Mouse (Mus musculus): ENCODE measurements around the gene Ppil6.

DNA sequence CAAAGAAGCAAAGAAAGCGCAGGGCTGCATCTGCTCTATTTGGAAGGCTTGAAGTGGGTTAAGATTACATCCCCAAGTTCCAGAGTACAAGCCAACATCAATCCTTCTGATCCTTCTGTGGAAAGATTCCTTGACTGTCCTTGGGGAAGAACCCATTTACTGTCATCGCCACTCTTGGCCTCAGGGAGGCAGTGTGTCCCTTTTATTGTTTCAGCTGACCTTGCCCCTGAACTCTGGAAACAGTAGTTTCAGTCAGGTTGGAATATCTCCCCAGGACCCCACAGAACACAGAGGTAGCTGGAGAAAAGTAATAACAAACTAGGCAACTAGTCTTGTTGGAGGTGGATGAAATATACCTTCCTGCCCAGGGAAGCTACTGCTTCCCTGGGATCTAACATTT is 18.9 kb downstream of the Ppil6 start:
- TF ChIP-seq CTCF (IDR thresholded peaks at IDR 0.05; ENCODE audit: low read depth, low read length): peak; percentile 32
- TF ChIP-seq POLR2A (IDR thresholded peaks at IDR 0.05; ENCODE audit: insufficient read depth, low read length): no peak
